Mouse (Mus musculus) colon, adult 2 months (tissue): Measurements from ENCODE around the gene Plekhn1. TPM values are rescaled to one million over a fixed set of nuclear protein-coding genes. Genes with fewer than 3 reads are reported as not detected.

Experiments
- polyA plus RNA-seq: library from polyadenylated mRNA; depleted of rRNA; stranded (reverse); fragments of >200 nt; gene quantifications from 2 replicates; pipeline ENCODE4 v1.2.3, GENCODE M21; 2012; rRNA removed

The Plekhn1 gene
- 50.0 and 54.1 TPM in 2 replicates for polyA plus RNA-seq

DNA sequence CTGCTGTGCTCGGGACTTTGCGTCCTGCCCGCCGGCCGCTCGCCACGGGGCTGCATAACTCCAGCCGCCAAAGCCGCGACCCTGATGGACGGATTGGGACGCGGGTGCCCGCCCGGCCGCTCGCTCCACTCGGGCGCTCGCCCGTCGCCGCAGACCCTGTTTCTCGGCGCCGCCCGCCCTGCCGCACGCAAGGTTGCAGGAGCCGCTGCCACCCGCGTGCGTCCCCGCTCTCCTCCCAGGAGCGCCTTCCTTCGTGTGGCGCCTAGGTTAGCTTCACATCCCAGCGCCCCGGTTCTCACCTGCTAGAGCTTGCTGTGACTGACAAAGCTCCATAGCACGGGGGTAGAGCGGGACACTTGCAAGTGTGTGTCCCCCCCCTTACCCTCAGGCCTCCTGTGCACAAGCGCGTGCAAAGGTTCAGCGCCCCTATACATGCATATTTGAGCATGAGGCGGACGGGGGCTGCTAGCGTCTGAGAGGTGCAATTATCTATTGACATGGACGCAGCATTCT is at the start of gene Plekhn1:
Gene Plekhn1, minus strand, starts transcription at position 157 of the 513 bp plus-strand sequence.

GRCm38 (mm10) chr4:156255078-156255839 is 20.6 kb upstream of the Plekhn1 start, which contains the start of gene Samd11:
TSS of gene Samd11 (minus strand) at chr4:156255657.

DNA sequence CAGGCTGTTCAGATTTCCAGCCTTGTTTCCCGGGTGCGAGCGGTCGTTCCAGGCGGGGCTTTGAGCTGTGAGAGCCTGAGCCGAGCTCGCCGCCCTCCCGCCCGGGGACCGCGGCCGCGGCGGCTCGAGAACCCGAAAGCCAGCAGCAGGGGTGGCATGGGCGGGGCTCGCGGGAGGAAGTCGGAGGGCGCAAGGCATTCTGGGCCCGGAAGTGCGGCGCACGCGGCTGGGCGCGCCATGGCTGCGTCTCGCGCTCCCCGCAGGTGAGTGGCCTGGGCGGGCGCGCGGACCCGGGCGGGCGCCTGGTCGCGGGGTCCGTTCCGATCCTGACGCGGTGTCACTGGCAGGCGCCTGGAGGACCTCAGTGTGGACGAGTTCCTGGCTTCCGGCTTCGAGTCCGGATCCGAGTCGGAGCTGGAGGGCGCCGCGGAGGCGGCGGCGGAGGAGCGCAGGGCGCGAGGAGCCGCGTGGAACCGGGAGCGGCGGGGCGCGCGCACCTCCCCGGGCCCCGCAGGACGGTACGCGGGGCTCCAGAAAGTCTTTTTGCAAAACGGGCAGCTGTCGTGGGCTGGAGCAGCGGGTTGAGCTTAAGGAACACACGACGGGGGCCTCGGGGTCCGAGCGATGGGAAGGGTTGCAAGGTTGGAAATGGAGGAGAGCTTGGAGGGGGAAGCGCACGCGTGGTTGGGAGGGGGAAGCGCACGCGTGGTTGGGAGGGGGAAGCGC is 1.3 kb upstream of the Plekhn1 start, which contains the start of gene Noc2l:
Gene Noc2l, plus strand, starts transcription at position 203 of the 726 bp plus-strand sequence.

DNA sequence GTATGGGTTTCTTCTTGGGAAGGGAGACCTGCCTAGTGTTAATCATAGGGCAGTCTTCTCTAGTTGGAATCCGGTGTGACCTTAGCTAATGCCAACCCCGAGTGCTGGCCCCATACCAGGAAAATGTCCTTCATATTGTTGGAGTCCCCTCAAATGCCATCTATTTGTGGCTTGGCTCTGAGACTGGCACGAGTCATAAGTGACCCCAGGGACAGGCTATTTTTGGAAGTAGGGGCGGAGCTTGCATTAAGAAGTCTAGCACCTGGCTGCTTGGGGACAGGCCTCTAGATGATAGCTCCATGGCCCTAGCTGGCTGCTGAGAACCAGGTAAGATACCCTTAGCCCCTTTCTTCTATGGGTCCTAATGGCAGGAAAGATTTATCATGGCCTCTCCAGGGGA is 19.0 kb downstream of the Plekhn1 start, which contains the start of gene Perm1:
Gene Perm1, plus strand, starts transcription at position 220 of the 400 bp plus-strand sequence.

GRCm38 (mm10) chr4:156203001-156203412 is 31.6 kb downstream of the Plekhn1 start, which contains the start of gene AW011738:
TSS of gene AW011738 (plus strand) at chr4:156203304.

GRCm38 (mm10) chr4:156200623-156201475 is 33.8 kb downstream of the Plekhn1 start, which contains the start of gene Isg15:
TSS of gene Isg15 (minus strand) at chr4:156200818.

GRCm38 (mm10) chr4:156197131-156197828 is 37.4 kb downstream of the Plekhn1 start, which contains the start of gene Agrn:
TSS of gene Agrn (minus strand) at chr4:156197488.

Other genes starting within 250 kb of the Plekhn1 start
- 9.6 and 10.5 TPM in 2 replicates for gene B3galt6, start 242.2 kb downstream of the Plekhn1 start, polyA plus RNA-seq
- gene Sdf4, start 242.0 kb downstream of the Plekhn1 start, polyA plus RNA-seq = 61.7 and 70.0 TPM in 2 replicates
- 5.3 and 6.2 TPM in 2 replicates for gene Tnfrsf4, start 221.0 kb downstream of the Plekhn1 start, polyA plus RNA-seq
- 5.0 and 6.4 TPM in 2 replicates for gene Tnfrsf18, start 208.7 kb downstream of the Plekhn1 start, polyA plus RNA-seq
- 27.0 and 29.4 TPM in 2 replicates for gene Ttll10, start 175.4 kb downstream of the Plekhn1 start, polyA plus RNA-seq
- gene 9430015G10Rik, start 124.9 kb downstream of the Plekhn1 start, polyA plus RNA-seq = 14.3 and 19.4 TPM in 2 replicates
- 0.47 and 0.79 TPM in 2 replicates for gene Rnf223, start 104.3 kb downstream of the Plekhn1 start, polyA plus RNA-seq
- gene Agrn, start 37.4 kb downstream of the Plekhn1 start, polyA plus RNA-seq = 54.9 and 60.1 TPM in 2 replicates
- gene Isg15, start 34.0 kb downstream of the Plekhn1 start, polyA plus RNA-seq = 5.8 and 9.0 TPM in 2 replicates
- 1.1 and 1.2 TPM in 2 replicates for gene AW011738, start 31.6 kb downstream of the Plekhn1 start, polyA plus RNA-seq
- 0.05 and 0.13 TPM in 2 replicates for gene Perm1, start 19.0 kb downstream of the Plekhn1 start, polyA plus RNA-seq
- gene Noc2l, start 1.2 kb upstream of the Plekhn1 start, polyA plus RNA-seq = 55.0 and 58.5 TPM in 2 replicates
- 0.29 and 1.1 TPM in 2 replicates for gene Samd11, start 20.8 kb upstream of the Plekhn1 start, polyA plus RNA-seq
- not detected in 2 replicates for gene Vmn2r-ps159, start 96.2 kb upstream of the Plekhn1 start, polyA plus RNA-seq